Mouse (Mus musculus) spleen, adult 2 months (tissue): ENCODE results near the gene Creg2.

Experiments
- CTCF ChIP-seq: fragments of 200-500 bp; IDR thresholded peaks from 2 replicates; pipeline ENCODE4 v1.5.1; 2011; ENCODE audit warnings: mild to moderate bottlenecking, inconsistent platforms; ENCODE audit not compliant: insufficient read depth, insufficient read length, insufficient replicate concordance; ENCODE audit errors: extremely low read depth
- POLR2A ChIP-seq: fragments of 200-500 bp; IDR thresholded peaks from 2 replicates; pipeline ENCODE4 v1.6.1; 2011; ENCODE audit warnings: low read depth, low read length, inconsistent platforms

- no peak for TF ChIP-seq POLR2A
- TF ChIP-seq CTCF, result no peak
These were observed at the start of gene Creg2 for GRCm38 (mm10) chr1:39651241-39651548.
